Mouse (Mus musculus) myocyte (in vitro differentiated cells): ENCODE measurements around the gene Rere.

ENCODE experiments used
- CEBPB ChIP-seq: IDR thresholded peaks from 2 replicates; pipeline ENCODE4 v1.6.1; 2011; ENCODE audit warnings: mild to moderate bottlenecking, moderate library complexity; ENCODE audit not compliant: poor library complexity, insufficient read depth, severe bottlenecking
- E2F4 ChIP-seq: IDR thresholded peaks from one replicate; pipeline ENCODE4 v1.6.1; 2011; ENCODE audit warnings: mild to moderate bottlenecking, control low read depth, moderate library complexity; ENCODE audit not compliant: insufficient read depth
- MAX ChIP-seq: IDR thresholded peaks from one replicate; pipeline ENCODE4 v1.6.1; 2011; ENCODE audit warnings: low read depth, mild to moderate bottlenecking, control low read depth
- MYOD1 ChIP-seq, 3 experiments: IDR thresholded peaks; one replicate each; pipeline ENCODE4 v1.6.1; 2011; ENCODE audit warnings: control low read depth in 2 of 3, low read depth in 2 of 3, mild to moderate bottlenecking in 2 of 3, moderate library complexity in 1 of 3; ENCODE audit not compliant: insufficient read length in 2 of 3, control insufficient read depth in 1 of 3
- MYOG ChIP-seq, 3 experiments: IDR thresholded peaks; one replicate each; pipeline ENCODE4 v1.6.1; 2011; ENCODE audit warnings: control low read depth in 2 of 3, low read depth in 2 of 3, mild to moderate bottlenecking in 2 of 3; ENCODE audit not compliant: insufficient read length in 2 of 3, control insufficient read depth in 1 of 3, insufficient read depth in 1 of 3
- POLR2A ChIP-seq: IDR thresholded peaks from one replicate; pipeline ENCODE4 v1.6.1; 2011; ENCODE audit warnings: low read depth, mild to moderate bottlenecking, control low read depth, moderate library complexity; ENCODE audit not compliant: insufficient read length
- POLR2AphosphoS2 ChIP-seq: IDR thresholded peaks from one replicate; pipeline ENCODE4 v1.6.1; 2011; ENCODE audit warnings: low read depth, control low read depth; ENCODE audit not compliant: insufficient read length
- REST ChIP-seq: IDR thresholded peaks from one replicate; pipeline ENCODE4 v1.6.1; 2011; ENCODE audit warnings: mild to moderate bottlenecking, control low read depth, moderate library complexity; ENCODE audit not compliant: insufficient read depth, insufficient read length
- SRF ChIP-seq: IDR thresholded peaks from one replicate; pipeline ENCODE4 v1.6.1; 2011; ENCODE audit warnings: low read depth; ENCODE audit not compliant: control insufficient read depth, insufficient read length
- TCF12 ChIP-seq: IDR thresholded peaks from one replicate; pipeline ENCODE4 v1.6.1; 2011; ENCODE audit warnings: mild to moderate bottlenecking, control low read depth; ENCODE audit not compliant: poor library complexity, insufficient read depth, severe bottlenecking
- USF1 ChIP-seq: IDR thresholded peaks from one replicate; pipeline ENCODE4 v1.6.1; 2011; ENCODE audit warnings: low read depth, mild to moderate bottlenecking, control low read depth, moderate library complexity

DNA sequence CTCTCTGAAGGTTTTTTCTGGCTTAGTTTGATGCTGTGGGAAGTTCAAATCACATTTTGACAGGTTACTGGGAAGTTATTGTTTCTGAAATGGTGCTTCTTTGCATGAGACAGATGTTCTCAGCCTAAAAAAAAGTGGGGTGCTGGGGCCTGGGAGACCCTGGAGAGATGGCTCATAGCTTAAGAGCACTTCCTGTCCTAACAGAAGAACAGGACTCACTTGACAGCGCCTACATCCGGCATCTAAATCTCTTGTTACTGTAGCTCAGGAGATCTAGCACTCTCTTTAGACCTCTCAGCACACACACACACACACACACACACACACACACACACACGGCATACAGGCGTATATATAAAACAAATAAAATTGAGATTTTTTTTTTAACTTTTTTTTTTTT, 291.5 kb downstream of the Rere start:
- no peak for TF ChIP-seq POLR2A
- no peak for TF ChIP-seq MAX
- no peak for TF ChIP-seq POLR2AphosphoS2
- TF ChIP-seq MYOD1 (IDR thresholded peaks at IDR 0.05; ENCODE audit: control insufficient read depth in 1 of 3, insufficient read length in 2 of 3, low read depth in 2 of 3) = no peak
- no peak for TF ChIP-seq CEBPB
- no peak for TF ChIP-seq TCF12
- TF ChIP-seq E2F4 = no peak
- TF ChIP-seq USF1 = no peak
- TF ChIP-seq SRF = no peak
- TF ChIP-seq REST = no peak
- TF ChIP-seq MYOG (IDR thresholded peaks at IDR 0.05; ENCODE audit: control insufficient read depth in 1 of 3, insufficient read depth in 1 of 3, insufficient read length in 2 of 3, low read depth in 2 of 3) = no peak
